ENCODE assay signal across 26 mouse cellular contexts in genomic region chr3:156267727-156268126, GRCm38 (mm10).
DNase-seq lines count a peak whose midpoint lies in the region; ATAC-seq and TF ChIP-seq lines count a peak whose summit lies in the region.
"Had no signal": no experiment of that assay in that cellular context is flagged by ENCODE, and none has a peak within 500 bp of the region (broad histone marks: within the 10 kb centered on the region; RNA-seq: fewer than 3 reads in every experiment).

No protein-coding gene starts in this region.

- no peak overlapping the region for H3K9ac ChIP-seq in forebrain, embryonic 13.5 days
- H3K9ac ChIP-seq in forebrain, embryonic 11.5 days (ENCODE audit: low read length): no peak overlapping the region
- H3K9ac ChIP-seq in intestine, embryonic 14.5 days (ENCODE audit: low read length): no peak overlapping the region
- H3K9ac ChIP-seq in intestine, embryonic 16.5 days (ENCODE audit: low read depth, low read length): no peak overlapping the region
- no peak overlapping the region for H3K9ac ChIP-seq in lung, embryonic 16.5 days (ENCODE audit: low read length)
- H3K9ac ChIP-seq: embryonic facial prominence, embryonic 12.5 days; heart, embryonic 13.5 days; liver, embryonic 14.5 days; lung, embryonic 15.5 days; neural tube, embryonic 13.5 days had no signal

- H3K9me3 ChIP-seq in forebrain, embryonic 13.5 days (replicated peaks): no peaks in the 10 kb centered on the region
- H3K9me3 ChIP-seq in forebrain, embryonic 11.5 days (ENCODE audit: control insufficient read depth, low read length): no peaks in the 10 kb centered on the region
- no peaks in the 10 kb centered on the region for H3K9me3 ChIP-seq in intestine, embryonic 14.5 days (ENCODE audit: control insufficient read depth, low read length)
- no peaks in the 10 kb centered on the region for H3K9me3 ChIP-seq in intestine, embryonic 16.5 days (ENCODE audit: control insufficient read depth, low read length)
- no peaks in the 10 kb centered on the region for H3K9me3 ChIP-seq in lung, embryonic 16.5 days (ENCODE audit: control insufficient read depth, low read length)
- H3K9me3 ChIP-seq: embryonic facial prominence, embryonic 12.5 days; heart, embryonic 13.5 days; lung, embryonic 15.5 days; neural tube, embryonic 13.5 days had no signal

- H3K27me3 ChIP-seq in forebrain, embryonic 13.5 days: no peaks in the 10 kb centered on the region
- no peaks in the 10 kb centered on the region for H3K27me3 ChIP-seq in forebrain, embryonic 11.5 days (ENCODE audit: control insufficient read depth, insufficient read depth, low read length)
- H3K27me3 ChIP-seq in intestine, embryonic 14.5 days (replicated peaks; ENCODE audit: control insufficient read depth, insufficient read depth, low read length): no peaks in the 10 kb centered on the region
- H3K27me3 ChIP-seq in intestine, embryonic 16.5 days (replicated peaks; ENCODE audit: control insufficient read depth, insufficient read depth, low read length): no peaks in the 10 kb centered on the region
- no peaks in the 10 kb centered on the region for H3K27me3 ChIP-seq in lung, embryonic 16.5 days (ENCODE audit: control insufficient read depth, insufficient read depth, low read depth, low read length)
- H3K27me3 ChIP-seq: embryonic facial prominence, embryonic 12.5 days; heart, embryonic 13.5 days; lung, embryonic 15.5 days; megakaryocyte, embryonic 14.5 days; neural tube, embryonic 13.5 days; Patski had no signal

- H3K36me3 ChIP-seq in forebrain, embryonic 13.5 days (ENCODE audit: poor library complexity, severe bottlenecking): no peaks in the 10 kb centered on the region
- no peaks in the 10 kb centered on the region for H3K36me3 ChIP-seq in forebrain, embryonic 11.5 days (ENCODE audit: control insufficient read depth, insufficient read depth, low read length)
- no peaks in the 10 kb centered on the region for H3K36me3 ChIP-seq in intestine, embryonic 14.5 days (ENCODE audit: control insufficient read depth, insufficient read depth, low read length)
- no peaks in the 10 kb centered on the region for H3K36me3 ChIP-seq in intestine, embryonic 16.5 days (ENCODE audit: control insufficient read depth, insufficient read depth, low read length)
- H3K36me3 ChIP-seq in lung, embryonic 16.5 days (ENCODE audit: control insufficient read depth, insufficient read depth, low read length): no peaks in the 10 kb centered on the region
- H3K36me3 ChIP-seq: embryonic facial prominence, embryonic 12.5 days; heart, embryonic 13.5 days; lung, embryonic 15.5 days; neural tube, embryonic 13.5 days had no signal

- H3K4me2 ChIP-seq in forebrain, embryonic 13.5 days: no peak overlapping the region
- H3K4me2 ChIP-seq in forebrain, embryonic 11.5 days (ENCODE audit: low read depth, low read length, severe bottlenecking): no peak overlapping the region
- no peak overlapping the region for H3K4me2 ChIP-seq in intestine, embryonic 14.5 days (ENCODE audit: low read length)
- H3K4me2 ChIP-seq in intestine, embryonic 16.5 days (ENCODE audit: low read depth, low read length): no peak overlapping the region
- no peak overlapping the region for H3K4me2 ChIP-seq in lung, embryonic 16.5 days (ENCODE audit: low read depth, low read length)
- H3K4me2 ChIP-seq: embryonic facial prominence, embryonic 12.5 days; heart, embryonic 13.5 days; lung, embryonic 15.5 days; neural tube, embryonic 13.5 days had no signal

- no peak for TF ChIP-seq CTCF in brain, embryonic 14.5 days (IDR thresholded peaks at IDR 0.05; ENCODE audit: borderline replicate concordance, extremely low read depth, insufficient read depth, insufficient read length)

- WGBS in forebrain, embryonic 13.5 days: 36% methylated on average over 4 of the region's 4 CpGs
- 77% methylated on average over 4 of the region's 4 CpGs for WGBS in forebrain, embryonic 11.5 days
- WGBS in intestine, embryonic 14.5 days: 49% methylated on average over 4 of the region's 4 CpGs
- 43% methylated on average over 4 of the region's 4 CpGs for WGBS in intestine, embryonic 16.5 days
- WGBS in lung, embryonic 16.5 days: 43% methylated on average over 4 of the region's 4 CpGs

- peak; percentile 59; the same call in 1 of the 2 replicates for ATAC-seq in forebrain, embryonic 13.5 days
- no peak for ATAC-seq in forebrain, embryonic 11.5 days (replicated peaks; ENCODE audit: low FRiP score)
- 0 out of 2 replicates have a peak, but pooled peaks have one; percentile 32 for ATAC-seq in intestine, embryonic 14.5 days (replicated peaks; ENCODE audit: low FRiP score, low TSS enrichment, low read depth)
- no peak for ATAC-seq in intestine, embryonic 16.5 days
- 0 out of 2 replicates have a peak, but pooled peaks have one; percentile 34 for ATAC-seq in lung, embryonic 16.5 days (ENCODE audit: low read depth)
- ATAC-seq: midbrain, embryonic 16.5 days; Patski had no signal

- TF ChIP-seq POLR2A in brain, embryonic 14.5 days (IDR thresholded peaks at IDR 0.05; ENCODE audit: borderline replicate concordance, extremely low read depth, insufficient read depth, insufficient read length, poor library complexity, severe bottlenecking): no peak

- H3K4me3 ChIP-seq in forebrain, embryonic 13.5 days: no peak overlapping the region
- H3K4me3 ChIP-seq in forebrain, embryonic 11.5 days (ENCODE audit: low read depth, low read length): no peak overlapping the region
- no peak overlapping the region for H3K4me3 ChIP-seq in intestine, embryonic 14.5 days (ENCODE audit: low read depth, low read length)
- no peak overlapping the region for H3K4me3 ChIP-seq in intestine, embryonic 16.5 days (ENCODE audit: low read length)
- no peak overlapping the region for H3K4me3 ChIP-seq in lung, embryonic 16.5 days (ENCODE audit: low read length)
- H3K4me3 ChIP-seq: embryonic facial prominence, embryonic 12.5 days; heart, embryonic 13.5 days; lung, embryonic 15.5 days; megakaryocyte, embryonic 14.5 days; neural tube, embryonic 13.5 days had no signal

- H3K4me1 ChIP-seq in forebrain, embryonic 13.5 days: 0 out of 2 replicates have a peak, but pooled peaks cover 5% of the 10 kb centered on the region
- H3K4me1 ChIP-seq in forebrain, embryonic 11.5 days (replicated peaks; ENCODE audit: control insufficient read depth, insufficient read depth, low read length): no peaks in the 10 kb centered on the region
- H3K4me1 ChIP-seq in intestine, embryonic 14.5 days (replicated peaks; ENCODE audit: control insufficient read depth, insufficient read depth, low read length): no peaks in the 10 kb centered on the region
- H3K4me1 ChIP-seq in intestine, embryonic 16.5 days (ENCODE audit: control insufficient read depth, insufficient read depth, low read length): no peaks in the 10 kb centered on the region
- no peaks in the 10 kb centered on the region for H3K4me1 ChIP-seq in lung, embryonic 16.5 days (replicated peaks; ENCODE audit: control insufficient read depth, insufficient read depth, low read length)
- H3K4me1 ChIP-seq: embryonic facial prominence, embryonic 12.5 days; heart, embryonic 13.5 days; lung, embryonic 15.5 days; megakaryocyte, embryonic 14.5 days; neural tube, embryonic 13.5 days had no signal

- no peak for DNase-seq in forebrain, embryonic 11.5 days (ENCODE audit: low spot score)
- no peak for DNase-seq in intestine, embryonic 14.5 days (ENCODE audit: low spot score)
- no peak for DNase-seq in lung, postnatal 4 days
- DNase-seq in brain, embryonic 14.5 days (ENCODE audit: low read depth): peak; percentile 25
- DNase-seq: adrenal gland, postnatal 10 days; cerebellum, adult 11 months; cerebellum, adult 9-10 months; cerebellum, postnatal 36 days; gastrocnemius, postnatal 10 days; heart, postnatal 10 days; kidney, adult 11 months; kidney, postnatal 25 days; liver; lung, postnatal 36 days; right cerebral cortex, postnatal 4 days had no signal

- no peak overlapping the region for H3K27ac ChIP-seq in forebrain, embryonic 13.5 days
- H3K27ac ChIP-seq in forebrain, embryonic 11.5 days (ENCODE audit: low read depth, low read length): no peak overlapping the region
- no peak overlapping the region for H3K27ac ChIP-seq in intestine, embryonic 14.5 days (ENCODE audit: low read depth)
- H3K27ac ChIP-seq in intestine, embryonic 16.5 days (ENCODE audit: low read length): no peak overlapping the region
- H3K27ac ChIP-seq in lung, embryonic 16.5 days (ENCODE audit: low read length): no peak overlapping the region
- H3K27ac ChIP-seq: embryonic facial prominence, embryonic 12.5 days; heart, embryonic 13.5 days; liver, embryonic 14.5 days; lung, embryonic 15.5 days; neural tube, embryonic 13.5 days had no signal

Comparison
In these comparisons a context has a peak if more than half of its experiments do, and no peak if none do; other contexts are left out.
1. ATAC-seq: peak in forebrain, embryonic 13.5 days (single experiment), intestine, embryonic 14.5 days (single experiment) and lung, embryonic 16.5 days (single experiment); none in forebrain, embryonic 11.5 days (single experiment) and intestine, embryonic 16.5 days (single experiment).